Mouse (Mus musculus) midbrain, embryonic 14.5 days (tissue): ENCODE results near the gene Upf1. TPM values are rescaled to one million over a fixed set of nuclear protein-coding genes. Genes with fewer than 3 reads are reported as not detected.

ENCODE experiments used
- ATAC-seq: fragments of 200-750 bp; cut with Nextera tagmentation; 2 replicates; pipeline ENCODE4 v1.8.0; 2017; ENCODE audit warnings: moderate number of reproducible peaks, moderate library complexity; ENCODE audit not compliant: low FRiP score, low TSS enrichment
- DNase-seq: peaks from one replicate; pipeline ENCODE4 v3.0.0-alpha.2; 2015
- H3K27ac ChIP-seq: fragments of 300-500 bp; sonication (generic); replicated peaks from 2 replicates; pipeline ENCODE4 v1.5.1; 2014; ENCODE audit warnings: mild to moderate bottlenecking, low read depth, low read length, moderate library complexity
- H3K27me3 ChIP-seq: fragments of 300-500 bp; sonication (generic); 2 replicates; pipeline ENCODE4 v1.6.1; 2014; ENCODE audit warnings: low read length, control low read depth, mixed read lengths; ENCODE audit not compliant: control insufficient read depth, insufficient read depth
- H3K36me3 ChIP-seq: fragments of 300-500 bp; sonication (generic); 2 replicates; pipeline ENCODE4 v1.6.1; 2014; ENCODE audit warnings: low read length, control low read depth; ENCODE audit not compliant: control insufficient read depth, insufficient read depth
- H3K4me1 ChIP-seq: fragments of 300-500 bp; sonication (generic); 2 replicates; pipeline ENCODE4 v1.6.1; 2014; ENCODE audit warnings: mild to moderate bottlenecking, antibody characterized with exemption, low read length, control low read depth; ENCODE audit not compliant: control insufficient read depth, insufficient read depth
- H3K4me2 ChIP-seq: fragments of 300-500 bp; sonication (generic); 2 replicates; pipeline ENCODE4 v1.6.1; 2014; ENCODE audit warnings: mild to moderate bottlenecking, low read length, moderate library complexity
- H3K4me3 ChIP-seq: fragments of 300-500 bp; sonication (generic); replicated peaks from 2 replicates; pipeline ENCODE4 v1.5.1; 2014; ENCODE audit warnings: low read depth, low read length
- H3K9ac ChIP-seq: fragments of 300-500 bp; sonication (generic); replicated peaks from 2 replicates; pipeline ENCODE4 v1.6.1; 2014; ENCODE audit warnings: mild to moderate bottlenecking, low read length, moderate library complexity
- H3K9me3 ChIP-seq: fragments of 300-500 bp; sonication (generic); 2 replicates; pipeline ENCODE4 v1.6.1; 2016; ENCODE audit warnings: low read length, control low read depth, mixed read lengths; ENCODE audit not compliant: control insufficient read depth
- WGBS: fragments of 180-500 bp; shearing (Covaris S2); extraction: QIAGEN DNeasy Blood & Tissue Kit; methylation state at CpG from one replicate; pipeline ENCODE4 v1.1.7; 2014; 5-methylcytosine and 5-hydroxymethylcytosine counted together
- polyA plus RNA-seq: library from polyadenylated mRNA; unstranded; fragments of >200 nt; fragmentation: Nextera tagmentation; extraction: Ambion mirVana; gene quantifications from 2 replicates; pipeline ENCODE4 v1.2.1, GENCODE M21; 2014

The Upf1 gene
- polyA plus RNA-seq, 1 experiment from 2014 or later: 18.4 TPM

- H3K36me3 ChIP-seq: peaks cover 13% of the 10 kb centered on the region; the same call in 1 of the 2 replicates
- 63% methylated on average over 15 of the region's 15 CpGs for WGBS
- ATAC-seq (no peak), DNase-seq (no peak)
- H3K9ac ChIP-seq: peak overlapping the region; percentile 97
- no peaks in the 10 kb centered on the region for H3K9me3 ChIP-seq
- H3K4me3 ChIP-seq: peak overlapping the region; percentile 94
- no peaks in the 10 kb centered on the region for H3K27me3 ChIP-seq
- peaks cover 30% of the 10 kb centered on the region for H3K4me1 ChIP-seq
- H3K4me2 ChIP-seq: peak overlapping the region; percentile 99
- no peak overlapping the region for H3K27ac ChIP-seq
Measured at GRCm38 (mm10) chr8:70351035-70351999, 1.8 kb downstream of the Upf1 start.

DNA sequence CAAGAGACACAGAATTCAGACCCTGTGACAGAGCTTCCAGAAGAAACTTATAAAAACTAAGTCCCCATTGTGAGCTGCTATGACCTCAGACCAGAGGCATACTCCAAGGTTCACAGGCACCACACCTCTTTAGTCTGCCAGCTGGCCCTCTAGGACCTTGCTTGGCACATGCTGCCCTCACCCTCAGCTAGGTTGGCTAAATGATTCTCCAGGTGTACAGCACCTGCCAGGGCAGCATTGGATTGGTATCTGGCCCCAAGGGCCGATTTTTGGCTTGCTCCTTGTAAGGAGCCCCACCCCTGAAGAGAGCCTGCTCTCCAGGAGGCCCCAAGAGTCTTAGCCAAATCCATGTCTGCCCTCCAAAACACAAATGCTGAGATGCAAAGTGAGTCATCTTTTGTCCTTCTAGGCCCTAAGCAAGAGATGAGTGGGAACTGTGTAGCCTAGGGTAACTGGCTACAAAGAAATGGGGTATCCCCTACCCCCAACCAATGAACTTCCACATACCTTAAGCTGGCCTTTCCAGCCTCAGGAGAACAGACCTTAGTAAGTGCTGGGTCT, 5.1 kb downstream of the Upf1 start:
- no peak for ATAC-seq
- Histone ChIP-seq H3K4me3 (no peak overlapping the region), H3K27ac (no peak overlapping the region), H3K36me3 (peaks cover 29% of the 10 kb centered on the region), H3K9me3 (no peaks in the 10 kb centered on the region), H3K9ac (no peak overlapping the region), H3K27me3 (no peaks in the 10 kb centered on the region), H3K4me2 (no peak overlapping the region), H3K4me1 (peaks cover 25% of the 10 kb centered on the region)
- 85% methylated on average over 1 of the region's 1 CpGs for WGBS
- DNase-seq: no peak

GRCm38 (mm10) chr8:70347443-70347842, 5.6 kb downstream of the Upf1 start:
- Histone ChIP-seq H3K4me1 (peaks cover 24% of the 10 kb centered on the region), H3K27me3 (no peaks in the 10 kb centered on the region)
- WGBS: 88% methylated on average over 4 of the region's 4 CpGs

GRCm38 (mm10) chr8:70344279-70344678, 8.8 kb downstream of the Upf1 start:
- H3K4me2 ChIP-seq: no peak overlapping the region

More at GRCm38 (mm10) chr8:70347443-70347842, 5.6 kb downstream of the Upf1 start:
- no peak for DNase-seq
- Histone ChIP-seq H3K4me2 (no peak overlapping the region), H3K9ac (no peak overlapping the region), H3K36me3 (peaks cover 32% of the 10 kb centered on the region), H3K4me3 (no peak overlapping the region), H3K27ac (no peak overlapping the region), H3K9me3 (no peaks in the 10 kb centered on the region)
- ATAC-seq: no peak

GRCm38 (mm10) chr8:70343696-70344095, 9.4 kb downstream of the Upf1 start:
- Histone ChIP-seq H3K4me2 (no peak overlapping the region), H3K9me3 (no peaks in the 10 kb centered on the region), H3K27me3 (no peaks in the 10 kb centered on the region), H3K4me1 (no peaks in the 10 kb centered on the region), H3K9ac (no peak overlapping the region), H3K4me3 (no peak overlapping the region), H3K36me3 (peaks cover 61% of the 10 kb centered on the region), H3K27ac (no peak overlapping the region)
- DNase-seq (peak; percentile 70), ATAC-seq (no peak)
- WGBS: 62% methylated on average over 6 of the region's 6 CpGs

More at GRCm38 (mm10) chr8:70344279-70344678, 8.8 kb downstream of the Upf1 start:
- Histone ChIP-seq H3K36me3 (peaks cover 60% of the 10 kb centered on the region), H3K9me3 (no peaks in the 10 kb centered on the region), H3K27me3 (no peaks in the 10 kb centered on the region), H3K9ac (no peak overlapping the region), H3K4me3 (no peak overlapping the region), H3K27ac (no peak overlapping the region), H3K4me1 (no peaks in the 10 kb centered on the region)
- WGBS: 86% methylated on average over 2 of the region's 2 CpGs
- DNase-seq: no peak
- ATAC-seq: no peak

DNA sequence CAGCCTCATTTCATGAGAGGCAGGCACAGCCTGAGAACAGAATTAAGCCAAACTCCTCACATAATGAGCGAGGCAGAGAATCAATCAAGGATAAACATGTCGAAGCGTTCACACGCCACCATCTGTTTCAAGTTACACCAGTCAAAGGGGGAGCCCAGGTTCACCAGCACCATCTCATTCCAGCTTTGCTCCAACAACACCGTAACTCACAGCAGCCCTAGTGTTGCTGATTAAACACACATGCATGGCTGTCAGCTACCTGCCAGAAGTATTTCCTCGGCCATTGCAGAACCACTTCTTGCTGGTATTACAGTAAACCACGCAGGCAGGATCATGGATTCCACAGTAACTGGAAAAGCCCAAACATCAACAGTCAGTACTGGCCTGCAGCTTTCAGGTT, 10.0 kb downstream of the Upf1 start:
- no peak for ATAC-seq
- Histone ChIP-seq H3K9me3 (no peaks in the 10 kb centered on the region), H3K27me3 (no peaks in the 10 kb centered on the region), H3K4me3 (no peak overlapping the region), H3K4me1 (no peaks in the 10 kb centered on the region), H3K9ac (no peak overlapping the region), H3K4me2 (no peak overlapping the region), H3K36me3 (peaks cover 67% of the 10 kb centered on the region), H3K27ac (no peak overlapping the region)
- WGBS: 92% methylated on average over 7 of the region's 7 CpGs
- no peak for DNase-seq

DNA sequence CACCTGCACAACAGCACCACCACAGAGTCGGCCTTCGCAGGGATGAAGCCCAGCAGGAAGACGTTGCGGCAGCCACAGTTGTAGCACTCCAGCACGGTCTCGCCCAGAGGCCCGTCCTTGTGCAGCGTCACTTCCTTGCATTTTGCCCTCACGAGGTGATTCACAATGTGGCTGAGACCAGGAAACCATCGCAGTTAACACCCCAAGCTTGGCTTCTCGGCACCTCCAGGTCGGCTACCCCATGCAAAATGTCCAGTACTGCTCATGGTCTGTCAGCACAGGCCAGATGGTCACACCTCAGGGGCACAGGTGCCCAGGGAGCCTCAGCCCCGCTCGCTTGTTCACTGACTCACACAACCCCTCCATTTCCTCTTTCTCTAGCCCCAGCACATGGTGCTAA, 11.1 kb downstream of the Upf1 start:
- Histone ChIP-seq H3K9me3 (no peaks in the 10 kb centered on the region), H3K4me2 (no peak overlapping the region), H3K27ac (no peak overlapping the region), H3K36me3 (peaks cover 74% of the 10 kb centered on the region), H3K4me1 (no peaks in the 10 kb centered on the region), H3K27me3 (no peaks in the 10 kb centered on the region), H3K4me3 (no peak overlapping the region), H3K9ac (no peak overlapping the region)
- ATAC-seq: no peak
- 91% methylated on average over 14 of the region's 14 CpGs for WGBS
- no peak for DNase-seq

GRCm38 (mm10) chr8:70340659-70341058, 12.4 kb downstream of the Upf1 start:
- WGBS: 91% methylated on average over 7 of the region's 7 CpGs
- Histone ChIP-seq H3K4me1 (no peaks in the 10 kb centered on the region), H3K27me3 (no peaks in the 10 kb centered on the region), H3K9me3 (no peaks in the 10 kb centered on the region), H3K9ac (no peak overlapping the region), H3K27ac (no peak overlapping the region), H3K4me3 (no peak overlapping the region), H3K4me2 (no peak overlapping the region), H3K36me3 (peaks cover 82% of the 10 kb centered on the region)
- DNase-seq (no peak), ATAC-seq (no peak)
